Mouse (Mus musculus): ENCODE measurements around the gene Exosc10. TPM values are rescaled to one million over a fixed set of nuclear protein-coding genes. Genes with fewer than 3 reads are reported as not detected.

The Exosc10 gene
- polyA plus RNA-seq (2015; fragmentation: Illumina TruSeq; extraction: RNeasy Lipid Tissue Mini Kit (QIAGEN cat#74804); ENCODE audit: low read depth, low replicate concordance) = 41.6 TPM

DNA sequence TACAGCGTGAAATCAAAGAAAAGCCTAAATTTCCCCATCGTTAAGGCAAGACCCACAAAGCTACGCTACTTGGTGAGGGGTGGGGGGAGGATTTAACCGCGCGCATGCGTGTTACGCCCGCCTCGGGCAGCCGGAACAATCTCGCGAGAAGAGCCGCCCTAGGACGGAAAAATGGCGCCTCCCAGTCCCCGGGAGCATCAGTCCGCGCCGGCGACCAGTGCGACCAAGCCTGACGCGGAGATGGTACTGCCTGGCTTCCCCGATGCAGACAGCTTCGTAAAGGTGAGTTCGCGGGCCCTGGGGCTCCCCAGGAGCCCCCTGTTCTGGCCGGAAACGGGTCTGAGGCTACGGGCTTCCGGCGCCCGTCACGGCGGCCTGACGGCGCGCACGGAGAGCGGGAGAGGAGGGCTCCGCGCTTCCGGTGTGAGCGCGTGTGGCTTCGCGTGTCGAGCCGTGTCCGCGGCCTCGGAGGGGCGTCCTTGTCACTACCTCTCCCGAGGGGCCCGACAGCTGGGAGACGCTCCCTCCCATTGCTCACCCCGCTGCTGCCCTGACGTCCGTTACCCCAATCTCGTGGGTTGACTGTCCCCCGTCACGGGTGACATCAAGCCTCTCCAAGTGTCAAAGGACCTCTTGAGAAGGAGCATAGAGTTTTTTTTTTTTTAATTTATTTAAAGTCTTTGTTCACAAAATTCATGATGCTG is at the start of gene Exosc10:
Exosc10 (plus strand) TSS at position 133 of the 704 bp plus-strand sequence.

DNA sequence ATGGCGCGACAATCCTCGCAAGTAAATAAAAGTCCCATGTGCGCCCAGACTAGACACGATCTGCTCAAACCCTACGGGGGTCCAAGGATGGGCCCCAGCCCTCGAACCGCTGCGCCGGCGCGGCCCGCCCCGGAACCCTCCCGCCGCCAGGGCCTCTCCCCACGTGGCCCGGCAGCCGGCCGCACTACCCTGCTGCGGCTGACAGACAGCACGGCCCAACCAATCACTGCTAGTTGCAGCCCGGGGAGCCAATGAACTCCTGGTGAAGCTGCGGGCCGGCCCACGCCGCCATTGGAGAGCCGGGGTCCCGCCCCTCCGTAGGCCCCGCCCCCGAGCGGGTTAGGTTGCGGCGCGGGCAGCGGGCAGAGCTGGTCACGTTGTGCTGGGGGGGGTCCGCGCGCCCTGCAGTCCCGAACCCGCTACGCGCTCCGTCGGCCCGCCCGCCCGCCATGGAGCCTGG is 33.0 kb downstream of the Exosc10 start, which contains the start of gene Srm:
Srm (plus strand) TSS at position 333 of the 460 bp plus-strand sequence.

GRCm38 (mm10) chr4:148602357-148603120 is 44.3 kb downstream of the Exosc10 start, which contains the start of gene Masp2:
Masp2 (plus strand) TSS chr4:148602554.

GRCm38 (mm10) chr4:148626623-148627185 is 68.5 kb downstream of the Exosc10 start, which contains the start of gene Tardbp:
Tardbp (minus strand) TSS chr4:148627019.

Other genes with a start within 250 kb of the Exosc10 start
- gene Ubiad1, start 113.7 kb upstream of the Exosc10 start, polyA plus RNA-seq (2015; fragmentation: Illumina TruSeq; extraction: RNeasy Lipid Tissue Mini Kit (QIAGEN cat#74804); ENCODE audit: low read depth, low replicate concordance) = 7.9 TPM
- gene Mtor, start 109.8 kb upstream of the Exosc10 start, polyA plus RNA-seq (2015; fragmentation: Illumina TruSeq; extraction: RNeasy Lipid Tissue Mini Kit (QIAGEN cat#74804); ENCODE audit: low read depth, low replicate concordance) = 36.0 TPM
- 0.40 TPM for gene Angptl7, start 58.0 kb upstream of the Exosc10 start, polyA plus RNA-seq (2015; fragmentation: Illumina TruSeq; extraction: RNeasy Lipid Tissue Mini Kit (QIAGEN cat#74804); ENCODE audit: low read depth, low replicate concordance)
- gene Srm, start 33.1 kb downstream of the Exosc10 start, polyA plus RNA-seq (2015; fragmentation: Illumina TruSeq; extraction: RNeasy Lipid Tissue Mini Kit (QIAGEN cat#74804); ENCODE audit: low read depth, low replicate concordance) = 71.7 TPM
- 0.73 TPM for gene Masp2, start 44.1 kb downstream of the Exosc10 start, polyA plus RNA-seq (2015; fragmentation: Illumina TruSeq; extraction: RNeasy Lipid Tissue Mini Kit (QIAGEN cat#74804); ENCODE audit: low read depth, low replicate concordance)
- gene Tardbp, start 68.6 kb downstream of the Exosc10 start, polyA plus RNA-seq (2015; fragmentation: Illumina TruSeq; extraction: RNeasy Lipid Tissue Mini Kit (QIAGEN cat#74804); ENCODE audit: low read depth, low replicate concordance) = 214 TPM
- not detected for gene Gm572, start 84.9 kb downstream of the Exosc10 start, polyA plus RNA-seq (2015; fragmentation: Illumina TruSeq; extraction: RNeasy Lipid Tissue Mini Kit (QIAGEN cat#74804); ENCODE audit: low read depth, low replicate concordance)
- gene Casz1, start 246.0 kb downstream of the Exosc10 start, polyA plus RNA-seq (2015; fragmentation: Illumina TruSeq; extraction: RNeasy Lipid Tissue Mini Kit (QIAGEN cat#74804); ENCODE audit: low read depth, low replicate concordance) = 0.89 TPM

Measured in brain, adult 10 weeks (tissue).